Mouse (Mus musculus): Measurements from ENCODE around the gene Tyrobp. TPM values are rescaled to one million over a fixed set of nuclear protein-coding genes. Genes with fewer than 3 reads are reported as not detected.

Tyrobp gene
- polyA plus RNA-seq, 1 experiment from 2014 or later, result 17.9 TPM

- Histone ChIP-seq H3K27me3 (ENCODE audit: control insufficient read depth, insufficient read depth, low read length) (peaks cover 27% of the 10 kb centered on the region), H3K9me3 (ENCODE audit: control insufficient read depth, low read length) (no peaks in the 10 kb centered on the region), H3K4me3 (ENCODE audit: low read depth, low read length) (no peak overlapping the region), H3K9ac (ENCODE audit: low read length) (no peak overlapping the region), H3K4me1 (ENCODE audit: control insufficient read depth, insufficient read depth, low read length) (peaks cover 8% of the 10 kb centered on the region; the same call in 1 of the 2 replicates), H3K4me2 (ENCODE audit: low read depth) (no peak overlapping the region), H3K27ac (ENCODE audit: low read depth, low read length) (no peak overlapping the region), H3K36me3 (ENCODE audit: control insufficient read depth, insufficient read depth, low read length) (no peaks in the 10 kb centered on the region)
- DNase-seq (ENCODE audit: low spot score) (no peak), ATAC-seq (ENCODE audit: insufficient read depth, low FRiP score, low TSS enrichment) (no peak)
- whole genome bisulfite sequencing, result 73% methylated on average over 7 of the region's 7 CpGs
Observed at GRCm38 (mm10) chr7:30450241-30450640, 36.7 kb downstream of the Tyrobp start.

- Histone ChIP-seq H3K4me2 (ENCODE audit: low read depth) (0 out of 2 replicates have a peak overlapping the region, but pooled peaks have one; percentile 33), H3K4me1 (ENCODE audit: control insufficient read depth, insufficient read depth, low read length) (peaks cover 11% of the 10 kb centered on the region), H3K9ac (ENCODE audit: low read length) (no peak overlapping the region), H3K27ac (ENCODE audit: low read depth, low read length) (no peak overlapping the region), H3K27me3 (ENCODE audit: control insufficient read depth, insufficient read depth, low read length) (peaks cover 58% of the 10 kb centered on the region), H3K9me3 (ENCODE audit: control insufficient read depth, low read length) (no peaks in the 10 kb centered on the region), H3K36me3 (ENCODE audit: control insufficient read depth, insufficient read depth, low read length) (no peaks in the 10 kb centered on the region), H3K4me3 (ENCODE audit: low read depth, low read length) (no peak overlapping the region)
- 18% methylated on average over 25 of the region's 25 CpGs for WGBS
- ATAC-seq (ENCODE audit: insufficient read depth, low FRiP score, low TSS enrichment) (no peak), DNase-seq (ENCODE audit: low spot score) (no peak)
Observed at GRCm38 (mm10) chr7:30453327-30453726, 39.8 kb downstream of the Tyrobp start.

GRCm38 (mm10) chr7:30453766-30454165 is 40.2 kb downstream of the Tyrobp start:
- Histone ChIP-seq H3K4me1 (ENCODE audit: control insufficient read depth, insufficient read depth, low read length) (peaks cover 14% of the 10 kb centered on the region), H3K4me2 (ENCODE audit: low read depth) (peak overlapping the region; percentile 33), H3K4me3 (ENCODE audit: low read depth, low read length) (0 out of 2 replicates have a peak overlapping the region, but pooled peaks have one; percentile 12), H3K27me3 (ENCODE audit: control insufficient read depth, insufficient read depth, low read length) (peaks cover 63% of the 10 kb centered on the region), H3K27ac (ENCODE audit: low read depth, low read length) (no peak overlapping the region), H3K36me3 (ENCODE audit: control insufficient read depth, insufficient read depth, low read length) (no peaks in the 10 kb centered on the region), H3K9ac (ENCODE audit: low read length) (no peak overlapping the region), H3K9me3 (ENCODE audit: control insufficient read depth, low read length) (no peaks in the 10 kb centered on the region)
- DNase-seq (ENCODE audit: low spot score), result no peak
- no peak for ATAC-seq (ENCODE audit: insufficient read depth, low FRiP score, low TSS enrichment)
- 1% methylated on average over 25 of the region's 25 CpGs for WGBS

GRCm38 (mm10) chr7:30454259-30454658 is 40.7 kb downstream of the Tyrobp start:
- no peak overlapping the region for H3K9ac ChIP-seq (ENCODE audit: low read length)
- ATAC-seq (ENCODE audit: insufficient read depth, low FRiP score, low TSS enrichment) (no peak), DNase-seq (ENCODE audit: low spot score) (no peak)
- WGBS, result 8% methylated on average over 6 of the region's 6 CpGs
- H3K4me2 ChIP-seq (ENCODE audit: low read depth), result peak overlapping the region; percentile 33
- H3K9me3 ChIP-seq (ENCODE audit: control insufficient read depth, low read length), result no peaks in the 10 kb centered on the region
- peak overlapping the region; percentile 12; the same call in 1 of the 2 replicates for H3K4me3 ChIP-seq (ENCODE audit: low read depth, low read length)
- no peaks in the 10 kb centered on the region for H3K36me3 ChIP-seq (ENCODE audit: control insufficient read depth, insufficient read depth, low read length)
- peaks cover 14% of the 10 kb centered on the region for H3K4me1 ChIP-seq (ENCODE audit: control insufficient read depth, insufficient read depth, low read length)
- H3K27me3 ChIP-seq (ENCODE audit: control insufficient read depth, insufficient read depth, low read length), result peaks cover 66% of the 10 kb centered on the region
- H3K27ac ChIP-seq (ENCODE audit: low read depth, low read length), result no peak overlapping the region

GRCm38 (mm10) chr7:30456487-30456886 is 42.9 kb downstream of the Tyrobp start:
- H3K4me1 ChIP-seq (ENCODE audit: control insufficient read depth, insufficient read depth, low read length), result peaks cover 14% of the 10 kb centered on the region
- DNase-seq (ENCODE audit: low spot score) (no peak), ATAC-seq (ENCODE audit: insufficient read depth, low FRiP score, low TSS enrichment) (no peak)
- H3K9ac ChIP-seq (ENCODE audit: low read length), result 0 out of 2 replicates have a peak overlapping the region, but pooled peaks have one; percentile 20
- no peaks in the 10 kb centered on the region for H3K36me3 ChIP-seq (ENCODE audit: control insufficient read depth, insufficient read depth, low read length)
- H3K27me3 ChIP-seq (ENCODE audit: control insufficient read depth, insufficient read depth, low read length), result peaks cover 82% of the 10 kb centered on the region
- 2% methylated on average over 9 of the region's 9 CpGs for WGBS
- H3K9me3 ChIP-seq (ENCODE audit: control insufficient read depth, low read length), result no peaks in the 10 kb centered on the region
- peak overlapping the region; percentile 26 for H3K4me3 ChIP-seq (ENCODE audit: low read depth, low read length)
- H3K27ac ChIP-seq (ENCODE audit: low read depth, low read length), result no peak overlapping the region
- peak overlapping the region; percentile 41 for H3K4me2 ChIP-seq (ENCODE audit: low read depth)

- peaks cover 14% of the 10 kb centered on the region for H3K4me1 ChIP-seq (ENCODE audit: control insufficient read depth, insufficient read depth, low read length)
- ATAC-seq (ENCODE audit: insufficient read depth, low FRiP score, low TSS enrichment), result peak; percentile 71
Observed at GRCm38 (mm10) chr7:30456911-30457628, 43.5 kb downstream of the Tyrobp start.

GRCm38 (mm10) chr7:30457629-30458330 is 44.2 kb downstream of the Tyrobp start, which contains the start of the genes Kirrel2 and Nphs1:
Gene Kirrel2, minus strand, starts transcription at chr7:30457690.
Gene Nphs1, plus strand, starts transcription at chr7:30458315.
- WGBS, result under 1% methylated on average over 16 of the region's 16 CpGs
- no peaks in the 10 kb centered on the region for H3K9me3 ChIP-seq (ENCODE audit: control insufficient read depth, low read length)
- peak; percentile 90 for ATAC-seq (ENCODE audit: insufficient read depth, low FRiP score, low TSS enrichment)
- H3K4me1 ChIP-seq (ENCODE audit: control insufficient read depth, insufficient read depth, low read length), result peaks cover 14% of the 10 kb centered on the region
- no peaks in the 10 kb centered on the region for H3K36me3 ChIP-seq (ENCODE audit: control insufficient read depth, insufficient read depth, low read length)
- peak; percentile 87 for DNase-seq (ENCODE audit: low spot score)
- peak within 1 kb of the TSS; percentile 47 for H3K27ac ChIP-seq (ENCODE audit: low read depth, low read length)
- H3K9ac ChIP-seq (ENCODE audit: low read length), result peak within 1 kb of the TSS; percentile 30; the same call in 1 of the 2 replicates
- peak within 1 kb of the TSS; percentile 26 for H3K4me3 ChIP-seq (ENCODE audit: low read depth, low read length)
- peak within 1 kb of the TSS; percentile 41 for H3K4me2 ChIP-seq (ENCODE audit: low read depth)
- H3K27me3 ChIP-seq (ENCODE audit: control insufficient read depth, insufficient read depth, low read length), result peaks cover 87% of the 10 kb centered on the region

More at GRCm38 (mm10) chr7:30456911-30457628, 43.5 kb downstream of the Tyrobp start:
- no peaks in the 10 kb centered on the region for H3K36me3 ChIP-seq (ENCODE audit: control insufficient read depth, insufficient read depth, low read length)
- H3K27me3 ChIP-seq (ENCODE audit: control insufficient read depth, insufficient read depth, low read length), result peaks cover 85% of the 10 kb centered on the region
- no peak overlapping the region for H3K27ac ChIP-seq (ENCODE audit: low read depth, low read length)
- DNase-seq (ENCODE audit: low spot score), result peak; percentile 52
- no peaks in the 10 kb centered on the region for H3K9me3 ChIP-seq (ENCODE audit: control insufficient read depth, low read length)
- H3K4me3 ChIP-seq (ENCODE audit: low read depth, low read length), result peak overlapping the region; percentile 26
- H3K4me2 ChIP-seq (ENCODE audit: low read depth), result peak overlapping the region; percentile 41
- H3K9ac ChIP-seq (ENCODE audit: low read length), result peak overlapping the region; percentile 30; the same call in 1 of the 2 replicates
- whole genome bisulfite sequencing, result under 1% methylated on average over 31 of the region's 31 CpGs

GRCm38 (mm10) chr7:30459484-30459883 is 45.9 kb downstream of the Tyrobp start:
- no peak overlapping the region for H3K4me3 ChIP-seq (ENCODE audit: low read depth, low read length)
- ATAC-seq (ENCODE audit: insufficient read depth, low FRiP score, low TSS enrichment) (no peak), DNase-seq (ENCODE audit: low spot score) (no peak)
- no peak overlapping the region for H3K4me2 ChIP-seq (ENCODE audit: low read depth)
- H3K9ac ChIP-seq (ENCODE audit: low read length), result peak overlapping the region; percentile 32
- H3K9me3 ChIP-seq (ENCODE audit: control insufficient read depth, low read length), result no peaks in the 10 kb centered on the region
- no peak overlapping the region for H3K27ac ChIP-seq (ENCODE audit: low read depth, low read length)
- H3K36me3 ChIP-seq (ENCODE audit: control insufficient read depth, insufficient read depth, low read length), result no peaks in the 10 kb centered on the region
- H3K27me3 ChIP-seq (ENCODE audit: control insufficient read depth, insufficient read depth, low read length), result peaks cover 85% of the 10 kb centered on the region
- 35% methylated on average over 6 of the region's 6 CpGs for WGBS
- peaks cover 10% of the 10 kb centered on the region for H3K4me1 ChIP-seq (ENCODE audit: control insufficient read depth, insufficient read depth, low read length)
